Mouse (Mus musculus): ENCODE data around the gene Parpbp. TPM values are rescaled to one million over a fixed set of nuclear protein-coding genes. Genes with fewer than 3 reads are reported as not detected.
A peak's percentile ranks its signal among the peaks of the same experiment; 100 is the strongest.

Gene Parpbp
- polyA plus RNA-seq, 1 experiment from 2014 or later: 15.0 TPM

DNA sequence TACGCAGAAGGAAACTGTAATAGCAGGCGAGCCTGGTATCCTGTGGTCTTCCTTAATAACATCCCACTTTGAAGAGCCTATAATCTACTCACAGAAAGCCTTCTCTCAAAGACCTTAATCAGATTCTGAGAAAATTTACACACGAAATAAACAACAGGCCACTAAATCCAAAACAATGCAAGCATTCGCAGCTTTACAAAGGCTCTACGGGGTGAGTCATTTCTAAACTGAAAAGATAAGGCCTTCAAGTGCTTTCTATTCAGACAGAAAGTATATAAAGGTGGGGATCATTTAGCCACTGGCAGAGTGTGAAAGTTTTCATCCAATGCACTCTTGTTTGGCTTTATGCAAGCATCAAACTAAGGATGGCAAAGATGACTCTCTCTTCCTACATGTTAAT, 56.0 kb downstream of the Parpbp start, which contains the start of gene Pmch:
TSS of gene Pmch (plus strand) at position 301 of the 400 bp plus-strand sequence.
- no peak for ATAC-seq (ENCODE audit: insufficient number of reproducible peaks, insufficient read depth, low FRiP score, low TSS enrichment)
- H3K4me2 ChIP-seq (replicated peaks): no peak within 1 kb of the TSS
- H3K27ac ChIP-seq: no peak within 1 kb of the TSS
- H3K4me1 ChIP-seq: no peaks in the 10 kb centered on the region
- no peaks in the 10 kb centered on the region for H3K27me3 ChIP-seq
- WGBS: 75% methylated on average over 5 of the region's 5 CpGs
- H3K9me3 ChIP-seq: no peaks in the 10 kb centered on the region
- 0 out of 2 replicates have a peak, but pooled peaks cover 7% of the 10 kb centered on the region for H3K36me3 ChIP-seq
- no peak within 1 kb of the TSS for H3K4me3 ChIP-seq
- H3K9ac ChIP-seq: no peak within 1 kb of the TSS

GRCm38 (mm10) chr10:88067377-88067776, 79.4 kb downstream of the Parpbp start:
- H3K4me1 ChIP-seq: peaks cover 5% of the 10 kb centered on the region; the same call in 1 of the 2 replicates

GRCm38 (mm10) chr10:88064872-88065271, 81.9 kb downstream of the Parpbp start:
- 53% methylated on average over 2 of the region's 2 CpGs for WGBS
- no peak for ATAC-seq (ENCODE audit: insufficient number of reproducible peaks, insufficient read depth, low FRiP score, low TSS enrichment)
- H3K4me3 ChIP-seq: no peak overlapping the region
- H3K27me3 ChIP-seq: no peaks in the 10 kb centered on the region
- H3K27ac ChIP-seq: no peak overlapping the region
- no peak overlapping the region for H3K4me2 ChIP-seq (replicated peaks)
- no peak overlapping the region for H3K9ac ChIP-seq
- peaks cover 5% of the 10 kb centered on the region; the same call in 1 of the 2 replicates for H3K4me1 ChIP-seq
- no peaks in the 10 kb centered on the region for H3K9me3 ChIP-seq
- H3K36me3 ChIP-seq: no peaks in the 10 kb centered on the region

More at GRCm38 (mm10) chr10:88067377-88067776, 79.4 kb downstream of the Parpbp start:
- ATAC-seq (ENCODE audit: insufficient number of reproducible peaks, insufficient read depth, low FRiP score, low TSS enrichment): no peak
- 76% methylated on average over 3 of the region's 3 CpGs for WGBS
- no peak overlapping the region for H3K27ac ChIP-seq
- H3K27me3 ChIP-seq: no peaks in the 10 kb centered on the region
- no peaks in the 10 kb centered on the region for H3K36me3 ChIP-seq
- H3K4me3 ChIP-seq: no peak overlapping the region
- no peaks in the 10 kb centered on the region for H3K9me3 ChIP-seq
- no peak overlapping the region for H3K4me2 ChIP-seq (replicated peaks)
- H3K9ac ChIP-seq: no peak overlapping the region

GRCm38 (mm10) chr10:88063436-88063835, 83.3 kb downstream of the Parpbp start:
- H3K27me3 ChIP-seq: no peaks in the 10 kb centered on the region
- WGBS: 36% methylated on average over 4 of the region's 4 CpGs
- no peak overlapping the region for H3K27ac ChIP-seq
- H3K9ac ChIP-seq: no peak overlapping the region
- peaks cover 5% of the 10 kb centered on the region; the same call in 1 of the 2 replicates for H3K4me1 ChIP-seq
- H3K9me3 ChIP-seq: no peaks in the 10 kb centered on the region
- H3K4me3 ChIP-seq: no peak overlapping the region
- H3K4me2 ChIP-seq (replicated peaks): no peak overlapping the region
- no peaks in the 10 kb centered on the region for H3K36me3 ChIP-seq
- no peak; the same call in 1 of the 2 replicates for ATAC-seq (ENCODE audit: insufficient number of reproducible peaks, insufficient read depth, low FRiP score, low TSS enrichment)

- Histone ChIP-seq H3K9me3 (no peaks in the 10 kb centered on the region), H3K27ac (no peak overlapping the region), H3K36me3 (no peaks in the 10 kb centered on the region), H3K27me3 (no peaks in the 10 kb centered on the region), H3K4me1 (no peaks in the 10 kb centered on the region), H3K4me2 (replicated peaks) (no peak overlapping the region), H3K9ac (no peak overlapping the region), H3K4me3 (no peak overlapping the region)
- 78% methylated on average over 14 of the region's 14 CpGs for WGBS
- ATAC-seq (ENCODE audit: insufficient number of reproducible peaks, insufficient read depth, low FRiP score, low TSS enrichment): no peak
These were observed 89.6 kb downstream of the Parpbp start for GRCm38 (mm10) chr10:88056950-88057649.

GRCm38 (mm10) chr10:88054233-88054985, 92.3 kb downstream of the Parpbp start:
- 78% methylated on average over 14 of the region's 14 CpGs for WGBS
- H3K9me3 ChIP-seq: no peaks in the 10 kb centered on the region
- H3K27me3 ChIP-seq: no peaks in the 10 kb centered on the region
- H3K36me3 ChIP-seq: no peaks in the 10 kb centered on the region
- H3K4me1 ChIP-seq: no peaks in the 10 kb centered on the region
- H3K9ac ChIP-seq: no peak overlapping the region
- no peak overlapping the region for H3K4me3 ChIP-seq
- ATAC-seq (ENCODE audit: insufficient number of reproducible peaks, insufficient read depth, low FRiP score, low TSS enrichment): no peak
- no peak overlapping the region for H3K4me2 ChIP-seq (replicated peaks)
- H3K27ac ChIP-seq: no peak overlapping the region

DNA sequence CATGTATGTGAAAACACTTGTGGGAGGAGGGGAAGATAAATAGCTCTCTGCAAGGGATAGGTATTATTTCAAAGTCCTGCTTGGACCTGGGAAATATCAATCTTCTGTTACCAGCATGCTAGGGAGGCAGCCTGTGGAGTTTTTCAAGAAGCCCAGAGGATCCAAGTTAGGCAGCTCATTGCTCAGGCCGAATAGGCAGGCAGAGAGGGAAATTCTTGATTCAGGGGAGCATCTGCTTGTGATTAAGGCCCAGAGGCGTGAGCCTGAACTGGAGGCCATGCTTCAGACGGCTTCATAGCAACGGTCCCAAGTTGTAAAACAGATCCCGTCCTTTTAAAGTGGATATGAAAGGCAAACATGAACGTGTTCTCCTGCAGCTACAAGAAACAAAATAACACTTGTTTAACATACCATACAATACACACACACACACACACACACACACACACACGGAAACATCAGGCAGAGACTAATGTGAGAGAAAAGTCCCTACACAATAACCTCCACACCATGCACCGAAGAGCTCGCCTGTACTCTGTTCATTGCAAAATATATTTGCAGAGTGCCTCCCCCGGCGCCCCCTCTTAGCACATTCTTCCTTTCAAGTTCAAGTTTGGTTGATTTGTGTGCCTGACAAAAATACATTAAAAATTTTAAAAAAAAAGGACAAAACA, 100.5 kb downstream of the Parpbp start:
- peak overlapping the region; percentile 79 for H3K27ac ChIP-seq
- peak; percentile 89 for ATAC-seq (ENCODE audit: insufficient number of reproducible peaks, insufficient read depth, low FRiP score, low TSS enrichment)
- H3K9me3 ChIP-seq: no peaks in the 10 kb centered on the region
- no peak overlapping the region for H3K4me3 ChIP-seq
- H3K36me3 ChIP-seq: no peaks in the 10 kb centered on the region
- WGBS: 31% methylated on average over 11 of the region's 11 CpGs
- peaks cover 10% of the 10 kb centered on the region for H3K4me1 ChIP-seq
- H3K9ac ChIP-seq: no peak overlapping the region
- H3K27me3 ChIP-seq: no peaks in the 10 kb centered on the region
- no peak overlapping the region for H3K4me2 ChIP-seq (replicated peaks)

DNA sequence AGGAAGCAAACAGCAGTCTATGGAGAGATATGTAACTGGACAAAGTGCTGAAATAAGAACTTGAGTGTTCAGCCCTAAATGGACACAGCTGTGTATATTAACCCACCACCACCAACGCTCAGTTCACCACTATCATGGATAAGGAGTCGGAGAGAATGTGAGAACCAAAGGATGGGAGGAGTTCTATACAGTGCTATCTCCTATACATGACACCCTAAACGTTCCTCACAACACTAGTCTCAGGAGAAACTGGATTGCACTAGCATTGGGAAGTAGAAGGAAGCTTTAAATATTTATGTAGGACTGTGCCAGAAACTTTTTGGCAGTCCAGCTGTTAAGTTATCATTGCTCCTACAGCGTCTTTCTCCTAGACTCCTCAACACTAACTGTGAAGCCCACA, 102.4 kb downstream of the Parpbp start:
- H3K4me2 ChIP-seq (replicated peaks): no peak overlapping the region
- H3K4me1 ChIP-seq: peaks cover 10% of the 10 kb centered on the region
- H3K9ac ChIP-seq: no peak overlapping the region
- H3K27ac ChIP-seq: peak overlapping the region; percentile 55; the same call in 1 of the 2 replicates
- H3K36me3 ChIP-seq: no peaks in the 10 kb centered on the region
- ATAC-seq (ENCODE audit: insufficient number of reproducible peaks, insufficient read depth, low FRiP score, low TSS enrichment): no peak
- H3K4me3 ChIP-seq: no peak overlapping the region
- no peaks in the 10 kb centered on the region for H3K27me3 ChIP-seq
- no peaks in the 10 kb centered on the region for H3K9me3 ChIP-seq
- WGBS: 58% methylated on average over 4 of the region's 4 CpGs

Other genes with a start within 250 kb of the Parpbp start
- 0.46 and 0.76 TPM in 2 replicates for gene Pmch, start 55.9 kb downstream of the Parpbp start, polyA plus RNA-seq (2016; fragmentation: Nextera tagmentation; extraction: Ambion mirVana)
- 92.2 and 94.3 TPM in 2 replicates for gene Nup37, start 51 bp upstream of the Parpbp start, polyA plus RNA-seq (2016; fragmentation: Nextera tagmentation; extraction: Ambion mirVana)
- gene Washc3, start 54.2 kb upstream of the Parpbp start, polyA plus RNA-seq (2016; fragmentation: Nextera tagmentation; extraction: Ambion mirVana): 47.7 and 48.6 TPM in 2 replicates
- 0.64 and 0.88 TPM in 2 replicates for gene Dram1, start 232.1 kb upstream of the Parpbp start, polyA plus RNA-seq (2016; fragmentation: Nextera tagmentation; extraction: Ambion mirVana)
- gene Gnptab, start 232.2 kb upstream of the Parpbp start, polyA plus RNA-seq (2016; fragmentation: Nextera tagmentation; extraction: Ambion mirVana): 13.1 TPM in 2 replicates